Mouse (Mus musculus) lung, adult 18-20 months (tissue): ENCODE data around the gene Pum1.
"Not testable (repeated sequence)": the region's sequence is repeated elsewhere in the genome, so short reads cannot be mapped to it uniquely, and the experiment has no call there.

Experiments used
- DNase-seq, 2 experiments: peaks; one replicate each; pipeline ENCODE4 v3.0.0; 2022; ENCODE audit warnings: mixed read lengths in 2 of 2

Pum1 gene

DNA sequence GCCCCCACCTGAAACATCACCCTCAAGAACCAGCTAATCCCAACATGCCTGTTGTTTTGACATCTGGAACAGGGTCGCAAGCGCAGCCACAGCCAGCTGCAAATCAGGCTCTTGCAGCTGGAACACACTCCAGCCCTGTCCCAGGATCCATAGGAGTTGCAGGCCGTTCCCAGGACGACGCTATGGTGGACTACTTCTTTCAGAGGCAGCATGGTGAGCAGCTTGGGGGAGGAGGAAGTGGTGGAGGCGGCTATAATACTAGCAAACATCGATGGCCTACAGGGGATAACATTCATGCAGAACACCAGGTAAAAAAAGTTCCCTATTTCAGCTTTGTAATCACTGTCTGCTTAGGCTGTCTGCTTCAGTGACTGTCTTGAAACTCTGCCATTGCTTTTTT is 5.9 kb downstream of the Pum1 start:
- peak in 1 of 2 experiments; percentile 9 for DNase-seq

DNA sequence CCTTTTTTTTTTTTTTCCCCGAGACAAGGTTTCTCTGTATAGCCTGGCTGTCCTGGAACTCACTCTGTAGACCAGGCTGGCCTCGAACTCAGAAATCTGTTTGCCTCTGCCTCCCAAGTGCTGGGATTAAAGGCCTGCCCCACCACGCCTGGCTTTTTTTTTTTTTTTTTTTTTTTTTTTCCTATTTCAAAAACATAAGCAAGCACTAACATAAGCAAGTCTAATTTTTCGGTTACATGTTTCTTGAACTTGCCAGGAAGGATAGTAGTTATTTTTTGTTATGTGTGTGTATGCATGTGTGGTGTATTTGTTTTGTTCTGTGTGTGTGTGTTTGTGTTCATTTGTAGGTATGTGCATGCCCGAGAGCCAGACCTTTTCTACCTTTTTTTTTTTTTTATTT is 6.9 kb downstream of the Pum1 start:
- not testable (repeated sequence) for DNase-seq

DNA sequence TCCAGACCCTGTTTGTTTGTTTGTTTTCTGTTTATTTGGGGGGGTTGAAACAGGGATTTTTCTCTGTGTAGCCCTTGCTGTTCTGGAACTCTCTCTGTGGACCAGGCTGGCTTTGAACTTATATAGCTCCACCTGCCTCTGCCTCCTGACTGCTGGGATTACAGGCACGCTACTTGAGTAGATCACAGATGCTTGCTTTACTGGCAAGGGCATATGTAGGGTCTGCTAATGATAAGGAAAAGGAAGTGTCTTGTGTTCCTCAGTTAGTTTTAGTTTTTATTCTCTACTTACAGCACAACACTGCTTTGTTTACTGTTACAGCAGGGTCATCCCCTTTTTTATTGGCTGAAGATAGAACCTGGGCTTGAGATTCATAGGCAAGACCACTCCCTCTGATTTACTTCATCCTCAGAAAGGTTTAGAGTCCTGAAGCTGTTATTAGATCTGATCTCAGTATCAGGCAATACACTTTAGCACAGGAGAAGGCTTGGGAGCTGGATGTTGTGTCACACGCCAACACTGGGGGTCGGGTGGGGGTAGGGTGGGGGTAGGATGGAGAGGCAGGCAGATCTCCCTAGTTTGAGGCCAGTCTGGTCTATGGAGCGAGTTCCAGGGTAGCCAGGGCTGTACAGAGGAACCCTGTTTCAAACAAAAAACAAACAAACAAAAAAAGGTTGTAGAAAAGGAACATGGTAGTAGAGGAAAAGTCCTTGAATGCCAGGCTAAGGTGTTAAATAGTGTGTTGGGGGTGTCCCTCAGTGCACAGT is 8.1 kb downstream of the Pum1 start:
- DNase-seq, result no peak

DNA sequence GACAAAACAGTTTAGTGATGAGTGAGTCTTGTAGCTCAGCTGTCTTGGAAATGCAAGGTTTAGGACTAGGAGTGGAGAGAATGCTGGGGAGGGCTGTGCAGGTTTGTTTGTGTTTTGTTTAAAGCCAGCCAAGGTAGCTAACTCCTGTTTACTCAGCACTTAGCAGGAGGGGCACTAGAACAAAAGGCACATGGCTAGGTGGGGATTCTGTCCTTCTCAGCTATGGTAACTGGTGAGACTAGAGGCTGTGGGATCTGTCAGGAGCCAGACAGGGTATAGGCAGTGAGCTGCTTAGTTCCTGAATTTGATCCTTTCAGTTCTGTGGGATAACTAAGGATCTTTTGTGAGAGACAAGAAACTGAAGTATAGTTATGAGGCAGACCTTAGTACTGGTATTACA is 9.0 kb downstream of the Pum1 start:
- peak; percentile 27 to 69 for DNase-seq

DNA sequence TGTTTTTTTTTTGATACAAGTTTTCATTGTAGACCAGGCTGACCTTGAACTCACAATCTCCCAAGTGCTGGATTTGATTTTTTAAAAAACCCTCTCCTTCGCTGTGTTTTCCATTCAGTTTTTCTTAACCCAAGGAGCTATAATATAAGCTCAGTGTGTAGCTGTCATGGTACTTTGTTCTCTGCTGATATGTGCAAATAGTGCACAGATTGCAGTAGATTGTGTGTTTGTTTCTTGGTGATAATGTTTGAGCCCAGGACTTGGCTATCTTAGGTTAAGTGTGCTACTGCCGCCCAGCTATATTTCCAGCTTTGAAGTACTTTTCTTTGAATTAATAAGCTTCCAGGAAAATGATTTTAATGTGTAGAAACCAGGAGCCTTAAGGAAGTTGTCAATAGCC is 13.6 kb downstream of the Pum1 start:
- no peak for DNase-seq

DNA sequence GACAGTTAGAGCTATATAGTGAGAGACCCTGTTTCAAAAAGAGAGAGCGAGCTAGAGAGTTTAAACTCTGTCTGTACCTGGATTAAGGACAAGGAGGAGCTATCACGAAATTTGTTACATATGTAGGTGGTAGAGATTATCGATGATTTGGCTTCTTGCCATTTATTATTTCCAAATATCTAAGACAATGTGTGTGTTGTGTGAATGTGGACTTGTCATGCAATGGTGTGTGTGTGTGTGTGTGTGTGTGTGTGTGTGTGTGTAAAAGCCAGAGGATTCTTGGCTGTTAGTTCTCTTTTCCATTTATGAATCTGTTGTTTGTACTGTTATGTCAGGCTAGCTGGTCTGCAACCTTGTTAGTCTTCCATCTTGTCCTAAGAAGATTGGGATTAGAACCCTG is 15.0 kb downstream of the Pum1 start:
- no peak for DNase-seq

DNA sequence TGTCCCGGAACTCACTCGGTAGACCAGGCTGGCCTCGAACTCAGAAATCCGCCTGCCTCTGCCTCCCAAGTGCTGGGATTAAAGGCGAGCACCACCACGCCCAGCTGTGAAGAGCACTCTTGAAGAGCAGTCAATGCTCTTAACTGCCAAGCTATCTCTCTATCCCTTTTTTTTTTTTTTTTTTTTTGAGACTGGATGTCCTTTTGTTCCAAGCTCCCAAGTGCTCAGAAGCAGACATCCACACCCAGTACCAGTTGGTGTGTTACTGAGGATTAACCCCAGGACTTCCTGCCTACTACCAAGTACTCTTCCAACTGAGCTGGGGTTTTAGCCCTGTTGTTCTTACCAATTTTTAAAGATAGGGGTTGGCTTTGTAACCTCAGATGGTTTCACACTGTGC is 17.6 kb downstream of the Pum1 start:
- DNase-seq, result no peak

DNA sequence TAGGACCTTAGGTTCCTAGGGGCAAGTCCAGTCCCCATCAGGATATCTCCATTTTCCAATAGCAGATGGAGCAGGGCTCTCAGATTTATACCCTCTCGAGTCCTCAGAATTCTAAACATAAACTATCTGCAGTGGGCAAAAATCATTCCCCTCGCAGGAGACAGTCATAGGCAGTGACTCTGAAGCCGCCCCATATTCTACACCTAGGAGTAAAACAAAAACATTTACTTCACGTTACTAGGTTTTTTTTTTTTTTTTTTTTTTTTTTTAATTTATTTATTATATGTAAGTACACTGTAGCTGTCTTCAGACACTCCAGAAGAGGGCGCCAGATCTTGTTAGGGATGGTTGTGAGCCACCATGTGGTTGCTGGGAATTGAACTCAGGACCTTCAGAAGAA is 19.9 kb downstream of the Pum1 start:
- DNase-seq, result not testable (repeated sequence)

DNA sequence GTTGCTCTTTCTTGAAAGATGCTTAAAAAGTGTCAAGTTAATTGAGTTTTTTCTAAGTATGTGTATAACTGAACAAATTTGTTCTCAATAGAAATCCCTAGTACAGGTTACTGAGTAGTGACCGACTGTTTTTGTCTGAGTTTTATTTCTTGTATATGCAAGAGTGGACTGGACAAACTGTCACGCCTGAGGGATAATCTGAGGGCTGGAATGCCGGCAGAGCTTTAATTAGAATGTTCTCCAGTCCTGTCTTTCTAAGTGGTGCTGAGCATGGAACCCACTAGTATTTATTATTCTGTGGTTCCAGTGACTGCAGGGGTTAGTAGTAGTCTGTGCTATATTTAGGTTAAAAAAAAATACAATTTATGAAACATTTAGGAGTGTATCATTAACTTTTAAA is 30.8 kb downstream of the Pum1 start:
- no peak for DNase-seq

DNA sequence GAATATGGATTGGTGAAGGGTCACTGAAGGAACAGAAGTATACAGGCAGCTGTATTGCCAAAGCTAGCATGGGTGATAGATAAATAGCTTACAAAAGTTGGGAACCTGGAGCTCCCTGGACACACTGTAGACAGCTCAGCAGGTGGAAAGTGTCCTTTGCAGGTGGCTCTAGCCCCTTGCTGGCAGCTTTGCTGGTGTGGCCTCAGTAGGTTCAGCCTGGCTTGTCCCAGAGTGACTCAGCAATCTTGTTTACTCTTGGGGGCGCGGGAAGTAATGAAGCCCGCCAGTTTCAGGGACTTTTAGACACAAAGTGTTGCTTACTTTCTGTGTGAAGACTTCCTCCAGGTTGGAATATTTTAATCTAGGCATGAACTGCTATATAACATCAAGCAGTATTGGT is 31.9 kb downstream of the Pum1 start:
- no peak for DNase-seq

DNA sequence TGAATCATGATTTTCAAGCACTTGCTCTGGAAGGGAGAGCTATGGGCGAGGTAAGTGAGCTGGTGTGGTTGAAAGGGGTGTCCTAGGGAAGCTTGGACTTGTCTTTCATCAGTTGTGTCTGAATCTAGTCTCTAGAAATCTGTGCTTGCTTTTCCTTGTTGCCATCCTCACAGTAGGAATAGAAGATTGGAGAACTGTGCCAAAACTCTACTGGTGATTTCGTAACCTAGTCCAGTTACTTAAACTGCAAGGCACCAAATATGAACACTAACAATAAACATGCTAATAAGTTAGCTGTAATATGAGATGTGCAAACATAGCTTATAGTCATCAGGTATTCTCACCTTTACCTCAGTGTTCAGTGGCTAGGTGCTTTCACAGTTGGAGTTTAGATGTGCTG is 37.9 kb downstream of the Pum1 start:
- DNase-seq, result peak in 1 of 2 experiments; percentile 59

DNA sequence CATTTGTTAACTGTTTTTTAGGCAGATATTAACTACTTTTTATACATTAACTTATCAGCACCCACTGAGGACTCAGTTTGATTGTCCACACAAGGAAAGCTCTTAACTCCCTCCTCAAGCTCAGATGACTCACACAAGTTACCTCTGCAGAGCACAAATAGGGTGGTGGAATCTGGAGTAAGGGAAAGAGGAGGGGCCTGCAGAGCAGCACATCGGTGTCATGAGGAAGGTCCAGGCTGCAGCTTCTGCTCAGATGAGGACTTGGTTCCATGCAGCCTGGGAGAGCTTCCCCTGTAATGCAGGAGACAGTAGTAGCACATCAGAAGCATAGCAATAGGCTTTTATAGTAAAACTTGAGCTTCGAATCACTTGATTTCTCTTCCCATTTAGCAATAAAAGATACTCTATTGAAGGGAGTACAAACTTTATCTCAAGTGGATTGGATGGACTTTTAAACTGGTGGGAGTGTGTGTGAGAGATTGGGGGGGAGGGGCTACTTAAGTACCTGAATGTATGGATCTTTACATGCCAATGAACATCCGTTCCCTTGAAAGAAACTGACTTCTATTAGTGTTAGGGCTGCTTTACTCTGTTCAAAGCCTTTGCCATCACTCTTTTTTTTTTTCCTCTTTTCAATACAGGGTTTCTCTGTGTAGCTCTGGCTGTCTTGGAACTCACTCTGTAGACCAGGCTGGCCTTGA is 39.9 kb downstream of the Pum1 start:
- DNase-seq, result peak in 1 of 2 experiments; percentile 51

DNA sequence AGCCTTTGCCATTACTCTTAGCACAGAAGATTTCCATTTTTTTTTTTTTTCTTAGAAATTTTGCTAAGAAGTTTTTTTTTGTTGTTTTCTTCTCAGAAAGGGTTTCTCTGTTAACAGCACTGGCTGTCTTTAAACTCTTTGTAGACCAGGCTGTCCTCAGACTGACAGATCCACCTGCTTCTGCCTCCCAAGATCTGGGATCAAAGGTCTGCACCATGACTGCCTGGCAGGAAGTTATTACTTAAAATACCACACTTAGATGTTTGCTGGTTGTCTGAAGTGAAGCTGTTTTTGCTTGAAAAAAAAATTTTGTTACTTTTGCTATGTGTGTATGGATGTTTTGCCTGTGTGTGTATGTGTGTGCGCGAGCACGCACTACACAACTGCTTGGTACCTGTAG is 40.5 kb downstream of the Pum1 start:
- no peak for DNase-seq

DNA sequence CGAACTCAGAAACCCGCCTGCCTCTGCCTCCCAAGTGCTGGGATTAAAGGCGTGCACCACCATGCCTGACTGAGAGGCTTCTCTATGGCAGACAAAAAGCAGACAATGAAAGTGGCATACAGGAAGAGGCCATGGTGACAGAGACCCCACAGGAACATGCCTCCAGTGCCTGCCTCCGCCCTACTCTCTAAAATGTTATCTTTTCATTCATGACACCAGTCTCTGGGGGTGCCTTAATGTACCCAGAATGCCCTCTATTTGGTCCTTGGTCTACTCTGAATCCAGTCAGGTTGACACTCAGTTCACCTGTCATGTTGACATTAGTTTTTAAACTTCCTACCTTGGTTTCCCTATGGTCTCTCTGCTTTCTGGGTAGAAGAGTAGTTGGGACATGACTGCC is 41.5 kb downstream of the Pum1 start:
- no peak for DNase-seq

DNA sequence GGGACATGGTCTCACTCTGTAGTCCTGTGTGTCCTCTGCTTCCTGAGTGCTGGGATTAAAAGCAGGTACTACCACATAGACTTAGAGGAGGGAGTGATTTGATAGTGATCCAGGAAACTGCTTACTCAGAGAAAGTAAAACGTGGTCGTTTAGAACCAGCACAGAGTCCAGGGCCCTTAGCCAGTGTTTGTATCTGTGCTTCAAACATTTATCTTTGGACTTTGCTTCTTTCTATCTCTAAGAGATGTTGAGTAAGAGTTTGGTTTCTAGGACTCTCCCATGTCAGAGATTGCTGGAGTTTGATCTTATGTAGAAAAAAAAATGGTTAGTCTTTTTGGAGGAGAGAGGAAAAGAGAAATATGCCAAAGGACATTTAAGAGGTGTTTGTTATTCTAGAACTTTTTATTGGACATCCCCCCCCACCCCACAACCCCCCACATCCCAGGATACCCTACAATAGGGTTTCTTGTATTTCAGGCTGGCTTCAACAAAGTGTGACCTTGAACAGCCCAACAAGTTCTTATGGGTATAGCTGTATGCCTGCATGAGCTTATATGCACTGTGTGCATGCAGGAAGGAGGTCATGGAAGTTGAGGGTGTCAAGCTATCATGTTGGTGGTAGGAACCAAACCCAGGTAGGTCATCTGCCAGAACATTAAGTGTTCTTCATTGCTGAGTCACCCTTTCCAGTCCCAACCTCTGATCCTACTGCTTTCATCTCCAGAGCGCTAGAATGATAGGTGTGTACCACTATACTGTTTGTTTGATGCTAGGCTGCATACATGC is 43.3 kb downstream of the Pum1 start:
- no peak for DNase-seq

DNA sequence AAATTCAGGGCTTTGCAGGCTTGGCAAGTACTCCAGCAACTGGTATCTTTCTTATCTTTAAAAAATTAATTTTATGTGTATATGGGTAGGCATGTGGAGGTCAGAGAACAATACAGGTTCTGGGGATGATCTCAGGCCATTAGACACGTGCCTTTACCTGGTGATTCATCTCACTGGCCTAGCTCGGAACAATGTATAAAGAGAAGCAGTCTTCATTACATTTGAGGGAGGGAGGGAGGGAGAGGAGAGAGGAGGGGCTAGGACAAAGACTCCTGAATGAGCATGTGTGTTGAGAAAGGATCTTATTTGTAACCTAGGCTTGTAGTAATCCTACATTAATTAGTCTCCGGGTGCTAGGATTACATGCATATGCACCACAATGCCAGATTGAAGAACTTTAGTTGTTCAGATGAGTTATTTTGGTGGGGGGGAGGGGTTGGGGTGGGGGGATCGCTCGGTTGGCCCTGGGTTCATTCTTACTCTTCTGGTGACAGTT is 48.3 kb downstream of the Pum1 start:
- DNase-seq, result no peak

DNA sequence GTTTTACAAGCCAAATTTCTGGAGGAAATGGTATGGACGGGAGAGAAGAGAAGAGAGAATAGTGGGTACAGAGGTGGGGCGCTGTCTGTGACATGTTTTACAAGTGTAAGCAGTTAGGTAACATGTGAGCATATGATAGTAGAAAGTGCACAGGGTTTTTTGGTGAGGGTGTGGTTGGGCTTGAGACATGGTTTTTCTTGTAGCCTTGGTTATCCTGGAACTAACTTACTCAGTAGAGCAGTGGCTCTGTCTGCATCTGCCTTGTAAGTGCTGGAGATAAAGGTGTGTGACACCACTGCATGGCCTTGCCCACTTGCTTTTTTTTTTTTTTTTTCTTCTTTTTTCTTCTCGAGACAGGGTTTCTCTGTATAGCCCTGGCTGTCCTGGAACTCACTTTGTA is 49.2 kb downstream of the Pum1 start:
- no peak for DNase-seq

DNA sequence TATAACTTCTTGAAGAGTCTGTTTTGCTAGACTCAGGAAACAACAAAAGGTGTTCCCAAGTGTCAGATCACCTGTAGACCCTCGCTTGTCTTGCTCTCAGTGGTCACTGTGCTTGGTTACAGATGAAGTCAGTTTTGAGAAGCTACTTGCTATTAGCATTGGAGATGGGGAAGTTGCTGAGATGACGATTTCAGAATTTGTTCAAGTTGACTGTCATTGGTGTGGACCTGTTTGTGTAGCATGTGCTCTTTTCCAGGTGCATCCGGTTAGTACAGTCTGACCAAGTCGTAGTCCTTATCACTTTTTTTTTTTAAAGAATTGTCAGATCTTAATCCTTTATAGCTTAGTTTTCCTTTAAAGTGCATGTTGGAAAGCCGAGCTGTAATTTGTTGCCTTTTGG is 50.3 kb downstream of the Pum1 start:
- no peak for DNase-seq

DNA sequence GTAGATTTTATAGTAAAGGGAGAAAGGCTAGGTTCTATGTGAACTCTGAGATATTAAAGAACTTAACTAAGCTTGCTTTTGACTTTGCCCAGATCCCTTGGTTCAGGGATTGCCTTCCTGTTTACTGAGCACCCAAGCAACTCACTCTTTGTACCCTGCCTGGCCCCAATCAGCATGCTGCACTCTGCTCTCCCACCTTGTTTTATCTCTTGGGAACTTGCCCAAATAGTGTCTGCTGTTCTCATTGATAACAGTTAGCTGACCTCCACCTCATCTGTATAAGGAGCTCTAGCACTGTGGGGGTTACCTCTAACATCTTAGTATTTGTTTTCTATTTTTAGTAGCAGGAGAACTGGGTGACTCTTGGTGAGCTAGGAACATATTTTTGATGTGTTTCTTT is 52.0 kb downstream of the Pum1 start:
- DNase-seq, result peak in 1 of 2 experiments; percentile 11

DNA sequence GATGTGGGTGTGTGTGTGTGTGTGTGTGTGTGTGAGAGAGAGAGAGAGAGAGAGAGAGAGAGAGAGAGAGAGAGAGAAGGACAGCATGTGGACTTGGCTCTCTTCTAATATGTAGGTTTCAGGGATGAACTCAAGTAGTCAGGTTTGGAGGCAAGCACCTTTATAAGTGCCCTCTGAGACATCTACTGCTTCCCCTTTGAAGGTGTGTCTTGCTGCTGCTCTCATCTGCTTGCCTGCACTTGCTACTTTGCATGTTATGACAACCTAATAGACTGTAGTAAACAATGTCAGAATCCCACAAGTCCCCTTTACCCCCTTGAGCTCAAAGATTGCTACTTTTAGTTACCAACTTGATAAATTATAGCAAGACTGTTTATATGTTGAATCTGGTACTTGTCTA is 52.5 kb downstream of the Pum1 start:
- no peak for DNase-seq

DNA sequence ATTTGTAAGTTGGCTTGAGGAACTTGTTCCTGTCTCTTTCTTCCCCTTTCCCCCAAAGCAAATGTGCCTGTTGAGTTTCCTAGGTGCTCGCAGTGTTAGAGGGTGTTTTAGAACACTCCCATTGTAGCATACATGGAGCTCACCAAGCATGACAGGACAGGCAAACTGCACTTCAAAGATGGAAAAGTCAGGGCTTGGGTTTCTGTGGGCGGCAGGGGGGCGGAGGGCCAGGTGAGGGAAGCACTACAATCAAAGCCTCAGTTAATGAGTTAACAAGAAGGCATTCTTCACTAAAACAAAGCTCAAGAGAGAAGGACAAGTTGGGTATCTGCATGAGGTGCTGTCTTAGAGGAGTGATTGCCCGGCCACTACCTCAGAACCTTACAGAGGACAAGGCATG is 56.2 kb downstream of the Pum1 start:
- DNase-seq, result no peak

DNA sequence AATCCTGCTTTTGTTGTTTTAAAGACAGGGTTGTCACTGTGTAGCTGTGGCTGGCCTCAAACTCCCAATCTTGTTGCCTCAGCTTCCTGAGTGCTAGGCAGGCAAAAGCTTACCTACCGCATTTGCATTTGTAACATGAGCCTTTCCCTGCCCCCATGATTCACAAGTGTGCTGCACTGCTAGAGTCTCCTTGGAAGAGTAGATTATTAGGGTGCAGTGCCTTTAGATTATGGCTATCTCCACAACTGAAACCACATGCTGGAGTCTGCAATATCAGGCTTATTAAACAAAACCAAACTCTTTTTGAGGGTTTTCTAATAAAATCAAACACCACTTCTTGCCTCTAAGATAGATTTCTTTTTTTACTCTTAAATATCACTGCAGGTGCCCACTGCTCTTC is 59.5 kb downstream of the Pum1 start:
- DNase-seq, result peak in 1 of 2 experiments; percentile 20

DNA sequence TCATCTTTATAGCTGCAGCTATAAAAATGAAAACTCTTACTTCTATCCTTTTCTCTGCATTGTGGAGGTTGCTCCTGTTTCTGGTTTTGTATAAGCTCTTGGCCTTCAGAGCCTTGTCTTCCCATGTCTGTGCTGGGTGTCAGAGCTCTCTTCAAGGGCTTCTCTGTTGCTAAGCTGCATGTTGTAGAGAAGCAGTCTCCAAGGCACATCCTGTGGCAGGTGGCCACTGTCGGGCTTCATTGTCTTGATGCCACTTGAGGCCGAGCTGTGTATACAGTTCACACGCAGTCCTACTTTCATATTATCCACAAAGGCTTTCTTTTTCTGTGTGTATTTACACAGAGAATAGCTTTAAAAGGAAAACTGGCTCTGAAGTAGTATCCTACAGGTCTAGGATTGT is 63.0 kb downstream of the Pum1 start:
- DNase-seq, result peak; percentile 22 to 57

DNA sequence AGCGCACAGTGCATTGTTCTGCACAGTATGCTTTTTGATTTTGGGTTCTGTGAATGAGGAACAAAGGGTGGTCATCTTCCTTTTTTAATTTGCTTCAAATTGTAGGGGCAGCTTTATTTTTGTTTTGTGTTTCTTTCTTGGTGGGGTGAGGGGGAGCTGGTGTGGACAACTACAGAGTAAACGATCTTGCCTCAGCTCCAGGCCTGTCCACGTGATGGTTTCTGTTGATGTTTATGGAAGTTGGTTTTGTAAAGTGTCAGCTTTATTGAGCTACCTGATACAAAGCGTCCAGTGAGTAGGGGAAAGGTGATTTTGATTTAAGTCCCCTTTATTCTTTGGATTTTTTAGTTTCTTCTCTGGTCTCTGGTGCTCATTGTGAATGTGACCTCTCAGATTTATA is 72.8 kb downstream of the Pum1 start:
- DNase-seq, result no peak
